Mouse (Mus musculus) embryo, embryonic 10 days (tissue): ENCODE results near the gene Chrm5.

Source experiments
- DNase-seq: peaks from one replicate; pipeline ENCODE4 v3.0.0-alpha.2; 2015; ENCODE audit warnings: low spot score

The Chrm5 gene

GRCm38 (mm10) chr2:112480669-112481068 is at the start of gene Chrm5:
Chrm5 (minus strand) TSS chr2:112480769.
- no peak for DNase-seq

- no peak for DNase-seq
Measured at GRCm38 (mm10) chr2:112526933-112527332, 46.4 kb upstream of the Chrm5 start.

GRCm38 (mm10) chr2:112520526-112521482 is 40.2 kb upstream of the Chrm5 start:
- no peak for DNase-seq

GRCm38 (mm10) chr2:112518541-112518940 is 38.0 kb upstream of the Chrm5 start:
- no peak for DNase-seq

GRCm38 (mm10) chr2:112517218-112517617 is 36.6 kb upstream of the Chrm5 start:
- no peak for DNase-seq

GRCm38 (mm10) chr2:112516728-112517127 is 36.2 kb upstream of the Chrm5 start:
- DNase-seq = no peak

GRCm38 (mm10) chr2:112513036-112513435 is 32.5 kb upstream of the Chrm5 start:
- no peak for DNase-seq

- DNase-seq = no peak
Measured at GRCm38 (mm10) chr2:112510140-112510539, 29.6 kb upstream of the Chrm5 start.

GRCm38 (mm10) chr2:112507444-112507843 is 26.9 kb upstream of the Chrm5 start:
- no peak for DNase-seq

GRCm38 (mm10) chr2:112506841-112507435 is 26.4 kb upstream of the Chrm5 start:
- no peak for DNase-seq

- DNase-seq = no peak
Measured at GRCm38 (mm10) chr2:112503978-112504377, 23.4 kb upstream of the Chrm5 start.

GRCm38 (mm10) chr2:112501209-112501608 is 20.6 kb upstream of the Chrm5 start:
- DNase-seq = peak; percentile 90

- no peak for DNase-seq
Measured at GRCm38 (mm10) chr2:112497851-112498250, 17.3 kb upstream of the Chrm5 start.

GRCm38 (mm10) chr2:112493539-112494260 is 13.1 kb upstream of the Chrm5 start:
- no peak for DNase-seq

- peak; percentile 88 for DNase-seq
Measured at GRCm38 (mm10) chr2:112492856-112493538, 12.4 kb upstream of the Chrm5 start, which contains the start of gene Aven. Aven (plus strand) TSS chr2:112492964.

GRCm38 (mm10) chr2:112492431-112492855 is 11.9 kb upstream of the Chrm5 start:
- DNase-seq = peak; percentile 51

- DNase-seq = no peak
Measured at GRCm38 (mm10) chr2:112491629-112492028, 11.1 kb upstream of the Chrm5 start.

- DNase-seq = no peak
Measured at GRCm38 (mm10) chr2:112490483-112491196, 10.1 kb upstream of the Chrm5 start.

GRCm38 (mm10) chr2:112484886-112485285 is 4.3 kb upstream of the Chrm5 start:
- no peak for DNase-seq

- no peak for DNase-seq
Measured at GRCm38 (mm10) chr2:112483334-112483651, 2.7 kb upstream of the Chrm5 start.
